Mouse (Mus musculus) bone marrow, adult 2 months (tissue): ENCODE results near the gene Sptan1.

Source experiments
- CTCF ChIP-seq: fragments of 200-500 bp; IDR thresholded peaks from 2 replicates; pipeline ENCODE4 v1.5.1; 2011; ENCODE audit warnings: low read length, control low read depth; ENCODE audit not compliant: control insufficient read depth, insufficient read depth
- POLR2A ChIP-seq: fragments of 200-500 bp; IDR thresholded peaks from 2 replicates; pipeline ENCODE4 v1.6.1; 2011; ENCODE audit warnings: low read depth, mild to moderate bottlenecking, control low read depth, low read length, borderline replicate concordance; ENCODE audit not compliant: control insufficient read depth

DNA sequence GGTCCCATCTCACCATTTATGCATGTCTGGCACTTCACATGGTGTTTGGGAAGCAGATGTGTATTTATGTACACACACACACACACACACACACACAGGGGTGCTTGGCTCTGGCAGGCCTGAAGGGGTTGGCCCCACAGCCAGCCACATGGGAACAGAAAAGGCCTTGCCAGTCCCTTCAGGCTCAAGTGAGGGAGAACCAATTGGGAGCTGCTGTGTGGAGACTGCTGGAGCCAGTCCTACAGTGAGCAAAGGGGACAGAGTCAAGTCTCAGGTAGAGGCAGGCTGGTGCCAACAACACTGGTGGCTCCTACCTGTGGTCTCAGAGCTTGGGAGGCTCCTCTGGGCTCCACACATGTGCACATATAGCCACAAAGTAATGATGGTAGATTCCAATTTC lies 74.3 kb downstream of the Sptan1 start:
- TF ChIP-seq POLR2A (no peak), CTCF (no peak)
